Mouse (Mus musculus): ENCODE measurements around the gene Zfp579.
"Not testable (repeated sequence)": the region's sequence is repeated elsewhere in the genome, so short reads cannot be mapped to it uniquely, and the experiment has no call there.

The Zfp579 gene

DNA sequence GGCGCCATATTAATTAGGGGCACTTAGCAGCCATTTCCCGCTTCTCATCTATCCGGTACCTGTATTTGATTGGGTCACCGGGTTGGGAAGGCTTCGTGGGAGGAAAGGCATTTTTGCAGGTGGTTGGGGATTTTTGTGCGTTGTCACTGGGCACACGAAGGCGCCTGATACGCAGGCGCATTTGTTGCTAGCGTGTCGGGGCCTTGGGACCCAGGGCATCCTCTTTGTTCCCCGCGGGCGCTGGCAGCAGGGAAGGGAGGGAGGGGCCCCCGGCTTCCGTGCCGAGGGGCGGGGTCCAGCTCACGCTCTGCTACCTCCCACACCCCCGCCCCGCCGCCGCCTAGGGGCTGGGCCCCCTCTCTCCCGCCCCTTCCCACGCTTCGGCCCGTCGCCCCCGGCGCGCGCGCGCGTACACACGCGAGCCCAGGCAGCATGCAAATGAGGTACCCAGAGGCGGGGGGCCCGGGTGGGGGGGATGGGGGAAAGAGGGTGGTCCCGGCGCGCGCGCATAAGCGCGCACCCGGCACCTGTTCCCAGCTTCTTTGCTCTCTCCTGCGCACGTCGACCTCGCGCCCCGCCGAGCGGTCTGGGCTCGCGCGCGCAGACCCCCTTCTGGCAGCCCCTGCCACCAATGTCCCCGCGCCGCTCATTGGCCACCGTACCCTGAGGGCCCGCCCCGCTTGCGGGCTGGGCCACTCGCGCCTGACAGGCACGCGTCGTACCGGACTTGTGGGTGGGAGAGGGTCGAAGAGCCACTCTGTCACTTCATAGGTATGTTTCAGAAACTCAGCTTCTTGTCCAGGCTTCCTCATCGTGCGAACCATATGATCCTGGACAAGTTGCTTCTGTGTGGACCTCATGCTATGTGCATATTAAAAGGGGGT, 19.4 kb upstream of the Zfp579 start, which contains the start of gene Gm44973:
Gene Gm44973, plus strand, starts transcription at position 379 of the 884 bp plus-strand sequence.
- peak; percentile 96 to 97 for DNase-seq

DNA sequence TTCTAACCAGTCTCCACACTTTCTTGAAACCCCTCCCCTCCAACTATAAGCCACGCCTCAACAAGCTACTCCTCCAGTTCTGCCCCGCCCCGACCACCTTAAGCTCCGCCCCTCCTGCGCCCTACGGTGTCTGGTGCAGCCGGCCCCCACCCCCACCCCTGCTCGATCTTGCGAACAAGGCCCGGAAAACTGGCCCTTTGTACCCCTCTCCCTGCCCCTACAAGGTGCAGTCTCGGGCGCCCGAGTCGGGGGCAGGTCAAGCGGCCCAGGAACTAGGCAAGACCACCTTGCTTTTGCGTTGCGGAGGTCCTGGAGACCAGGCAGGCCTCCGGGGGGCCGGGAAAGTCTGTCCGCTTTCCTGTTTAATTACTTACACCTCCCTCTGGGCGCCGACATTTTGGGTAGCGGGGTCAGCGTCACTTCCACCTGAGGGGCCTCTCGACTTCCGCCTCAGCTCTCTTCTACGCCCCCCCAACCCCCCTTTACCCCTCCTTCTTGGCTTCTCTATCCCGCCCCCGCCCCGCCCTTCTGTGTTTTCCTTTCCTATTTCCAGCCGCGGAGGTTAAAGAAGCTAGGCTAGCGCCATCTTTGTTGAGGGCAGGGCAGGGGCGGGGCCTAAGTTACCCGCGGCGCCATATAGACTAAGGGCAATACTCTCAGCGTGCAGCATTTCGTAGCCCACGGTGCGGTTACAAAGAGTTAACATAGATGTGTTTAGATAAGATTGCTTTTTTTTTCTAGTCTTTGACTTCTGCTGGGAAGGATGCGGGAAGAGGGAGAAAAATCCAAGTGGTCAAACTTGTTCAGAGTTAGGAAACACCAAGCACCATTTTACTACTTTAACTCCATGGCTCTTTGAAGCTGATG, 18.5 kb upstream of the Zfp579 start, which contains the start of the genes Zfp524 and Fiz1:
Gene Zfp524, plus strand, starts transcription at position 165 of the 867 bp plus-strand sequence.
Gene Fiz1, minus strand, starts transcription at position 447 of the 867 bp plus-strand sequence.
- peak; percentile 96 to 97 for DNase-seq

- peak in 1 of 2 experiments; percentile 20 for DNase-seq
Observed at GRCm38 (mm10) chr7:5012681-5013513, 16.9 kb upstream of the Zfp579 start.

GRCm38 (mm10) chr7:5008229-5008628, 12.3 kb upstream of the Zfp579 start:
- no peak for DNase-seq

- DNase-seq, result not testable (repeated sequence)
Observed at GRCm38 (mm10) chr7:5002876-5003275, 6.9 kb upstream of the Zfp579 start.

DNA sequence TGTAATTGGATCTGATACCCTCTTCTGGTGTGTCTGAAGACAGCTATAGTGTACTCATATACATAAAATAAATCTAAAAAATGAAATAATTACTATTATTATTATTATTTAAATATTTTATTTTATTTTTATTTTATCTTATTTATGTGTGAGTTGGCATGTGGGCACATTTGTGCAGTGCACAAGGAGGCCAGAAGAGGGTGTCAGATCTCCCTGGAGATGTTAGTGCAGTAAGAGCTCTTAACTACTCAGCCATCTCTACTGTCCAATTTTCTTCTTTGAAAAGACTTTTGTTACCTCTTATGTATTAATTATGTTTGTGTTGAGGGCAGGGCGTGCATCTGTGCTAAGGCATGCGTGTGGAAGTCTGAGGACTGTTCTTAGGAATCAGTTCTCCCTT, 3.9 kb upstream of the Zfp579 start:
- DNase-seq, result peak; percentile 40 to 44

GRCm38 (mm10) chr7:4996934-4997333, 976 bp upstream of the Zfp579 start:
- DNase-seq, result no peak

DNA sequence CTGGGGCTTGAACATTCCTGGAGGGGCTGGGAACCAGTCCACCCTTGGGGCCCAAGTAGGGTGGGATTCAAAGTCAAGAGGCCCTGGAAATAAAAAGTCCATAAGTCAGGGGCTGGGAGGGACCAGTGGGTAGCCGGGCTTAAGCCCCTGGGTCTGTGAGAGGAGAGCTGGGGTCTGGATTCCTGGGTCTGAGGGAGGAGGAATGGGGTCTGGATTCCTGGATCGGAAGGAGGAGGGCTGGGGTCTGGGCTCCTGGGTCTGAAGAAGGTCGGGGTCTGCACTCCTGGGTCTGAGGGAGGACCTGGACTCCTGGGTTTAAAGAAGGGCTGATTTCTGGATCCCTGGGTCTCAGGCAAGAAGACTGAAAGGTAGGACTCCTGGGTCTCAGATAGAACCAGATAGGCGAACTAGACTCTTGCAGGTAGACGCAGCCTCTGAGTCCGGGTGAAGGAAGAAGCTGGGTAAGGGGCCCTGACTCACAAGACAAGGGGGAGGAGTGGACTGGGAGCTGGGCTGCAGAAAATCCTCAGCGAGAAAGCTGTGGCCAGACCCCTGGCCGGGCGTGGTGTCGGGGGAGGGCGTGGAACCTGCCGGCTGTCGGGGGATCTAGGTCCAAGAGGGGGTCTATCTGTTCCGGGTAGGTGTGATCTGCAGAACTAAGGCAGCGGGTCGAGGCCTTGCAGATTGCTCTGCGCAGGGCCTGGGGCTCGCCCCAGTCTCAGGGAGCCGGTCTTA, 523 bp downstream of the Zfp579 start:
- no peak for DNase-seq

GRCm38 (mm10) chr7:4993999-4994788, 1.8 kb downstream of the Zfp579 start:
- peak in 1 of 2 experiments; percentile 26 for DNase-seq

DNA sequence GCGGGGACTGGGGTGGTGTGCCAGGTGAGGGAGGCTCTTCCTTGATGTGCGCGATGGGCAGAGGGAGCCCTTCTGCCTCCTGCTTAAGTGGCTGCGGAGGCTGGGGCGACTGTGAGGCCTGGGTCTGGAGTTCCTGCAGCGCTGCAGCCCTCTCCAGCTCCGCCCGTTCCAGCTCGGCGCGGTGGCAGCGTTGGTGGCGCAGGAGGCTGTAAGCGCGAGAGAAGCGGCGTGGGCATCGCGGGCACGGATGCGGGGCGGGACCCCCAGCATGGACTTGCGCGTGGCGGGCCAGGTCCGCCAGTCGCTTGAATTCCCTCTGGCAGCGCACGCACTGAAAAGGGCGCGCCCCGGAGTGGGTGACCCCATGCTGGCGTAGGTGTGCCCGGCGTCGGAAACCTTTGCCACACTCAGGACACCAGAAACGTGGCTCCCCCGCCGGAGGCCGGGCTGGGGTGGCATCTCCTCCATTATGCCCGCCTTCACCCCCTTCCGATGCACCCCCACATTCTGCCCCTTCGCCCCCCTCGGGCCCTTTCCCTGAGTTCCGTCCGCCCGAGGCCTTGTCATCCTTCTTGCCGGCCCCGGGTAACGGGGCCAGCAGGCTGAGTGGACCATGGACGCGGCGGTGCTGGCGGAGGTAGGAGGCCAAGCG, 2.5 kb downstream of the Zfp579 start:
- peak in 1 of 2 experiments; percentile 16 for DNase-seq

DNA sequence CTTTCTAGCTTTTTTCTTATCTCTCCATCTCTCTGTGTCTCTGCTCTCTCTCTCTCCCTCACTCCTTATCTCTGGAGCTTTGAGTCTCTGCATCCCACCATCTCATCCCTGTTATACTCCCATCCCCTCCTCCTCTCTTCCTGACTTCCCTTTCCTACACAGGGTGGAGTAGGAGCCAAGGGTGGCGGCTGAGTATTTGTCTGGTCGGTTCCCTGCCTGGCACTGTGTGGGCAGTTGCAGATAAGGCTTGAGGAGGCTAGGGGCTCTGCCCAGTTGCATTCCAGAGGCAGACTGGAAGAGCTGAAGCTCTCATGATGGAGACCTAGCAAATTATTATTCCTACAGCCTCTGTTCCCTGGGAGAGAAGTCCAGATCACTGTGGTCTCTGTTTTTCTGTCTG, 7.7 kb downstream of the Zfp579 start:
- no peak for DNase-seq

DNA sequence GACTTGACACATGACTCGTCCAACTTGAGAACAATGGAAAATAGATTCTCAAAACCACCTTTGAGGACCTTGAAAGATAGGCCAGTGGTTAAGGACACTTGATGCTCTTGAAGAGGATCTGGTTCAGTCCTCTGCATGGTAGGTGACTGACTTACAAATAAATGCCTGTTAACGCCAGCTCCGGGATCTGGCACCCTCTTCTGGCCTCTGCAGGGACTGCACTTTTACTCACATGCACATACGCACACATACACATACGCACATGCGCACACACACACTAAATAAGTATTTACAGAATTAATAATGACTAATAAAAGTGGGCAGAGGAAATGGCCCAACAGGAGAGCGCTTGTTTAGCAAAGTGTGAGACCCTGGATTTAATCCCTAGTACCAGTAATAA, 19.1 kb downstream of the Zfp579 start:
- DNase-seq, result no peak

DNA sequence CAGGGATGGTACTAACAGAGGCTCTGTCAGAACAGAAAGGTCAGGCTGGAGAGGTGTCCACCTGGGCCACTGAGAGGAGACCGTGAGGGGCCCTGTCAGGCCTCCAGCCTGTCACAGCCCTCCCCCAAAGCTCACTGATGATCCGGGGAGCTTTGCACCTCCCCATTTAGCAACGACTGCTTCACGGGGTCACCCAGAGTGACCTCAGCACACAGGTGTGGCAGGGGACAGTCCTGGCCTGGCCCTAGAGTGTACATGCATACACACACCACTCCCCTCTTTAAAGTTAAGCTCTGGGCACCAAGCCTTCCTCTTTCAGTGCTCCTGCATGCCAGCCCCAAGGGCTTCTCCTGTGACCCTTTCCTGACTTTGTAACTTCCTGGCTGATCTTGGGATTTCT, 20.5 kb downstream of the Zfp579 start:
- no peak for DNase-seq

GRCm38 (mm10) chr7:4972321-4973047, 23.5 kb downstream of the Zfp579 start:
- DNase-seq, result no peak

GRCm38 (mm10) chr7:4971710-4972109, 24.2 kb downstream of the Zfp579 start:
- DNase-seq, result no peak

- no peak for DNase-seq
Observed at GRCm38 (mm10) chr7:4971068-4971467, 24.9 kb downstream of the Zfp579 start, which contains the start of gene Sbk3. Gene Sbk3 (minus strand): TSS chr7:4971168.

DNA sequence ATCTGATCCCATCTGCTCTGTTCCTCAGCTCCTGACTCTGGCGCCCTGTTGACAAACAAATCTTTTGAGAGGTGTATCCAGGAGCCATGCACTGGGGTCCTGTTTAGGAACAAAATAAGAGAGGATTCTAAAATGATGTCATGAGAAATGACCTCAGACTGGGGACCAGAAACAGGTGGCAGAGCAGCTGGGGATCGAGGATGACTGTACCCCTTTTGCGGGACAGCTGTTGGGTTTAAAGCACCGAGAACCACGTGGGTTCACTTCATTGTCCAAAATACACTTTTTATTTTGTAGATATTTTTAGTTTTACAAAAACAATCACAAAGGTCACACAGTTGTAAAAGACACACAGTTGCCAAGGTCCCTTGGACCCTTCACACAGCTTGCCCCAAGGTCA, 31.0 kb downstream of the Zfp579 start:
- DNase-seq, result no peak

- DNase-seq, result peak; percentile 85 to 89
Observed at GRCm38 (mm10) chr7:4964272-4964671, 31.7 kb downstream of the Zfp579 start, which contains the start of gene Sbk2. Gene Sbk2 (minus strand): TSS chr7:4964406.

DNA sequence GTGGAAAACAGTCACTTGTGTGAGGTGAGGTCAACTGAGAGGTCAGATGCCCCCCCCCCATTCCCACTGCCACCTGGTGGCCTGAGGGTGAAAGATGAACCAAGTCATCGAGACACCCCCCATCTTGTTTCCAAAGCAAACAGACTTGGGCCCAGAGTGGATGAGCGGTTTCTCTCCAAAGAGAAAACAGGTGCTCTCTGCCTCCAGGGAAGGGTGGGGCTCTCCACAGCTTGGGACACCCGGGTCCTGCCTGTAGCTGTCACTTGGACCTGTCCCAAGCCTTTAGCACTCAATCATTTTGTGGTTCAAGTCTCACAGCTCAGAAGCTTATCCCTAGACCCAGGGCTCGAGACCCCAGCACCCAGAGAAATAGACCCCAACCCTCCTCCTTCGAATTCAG, 32.4 kb downstream of the Zfp579 start:
- no peak for DNase-seq
